Mouse (Mus musculus): Measurements from ENCODE around the gene Btnl9. TPM values are rescaled to one million over a fixed set of nuclear protein-coding genes. Genes with fewer than 3 reads are reported as not detected.
"Not testable (repeated sequence)": the region's sequence is repeated elsewhere in the genome, so short reads cannot be mapped to it uniquely, and the experiment has no call there.

Gene Btnl9
- total RNA-seq, 2 experiments from 2014 or later, result 0.40 to 0.70 TPM

DNA sequence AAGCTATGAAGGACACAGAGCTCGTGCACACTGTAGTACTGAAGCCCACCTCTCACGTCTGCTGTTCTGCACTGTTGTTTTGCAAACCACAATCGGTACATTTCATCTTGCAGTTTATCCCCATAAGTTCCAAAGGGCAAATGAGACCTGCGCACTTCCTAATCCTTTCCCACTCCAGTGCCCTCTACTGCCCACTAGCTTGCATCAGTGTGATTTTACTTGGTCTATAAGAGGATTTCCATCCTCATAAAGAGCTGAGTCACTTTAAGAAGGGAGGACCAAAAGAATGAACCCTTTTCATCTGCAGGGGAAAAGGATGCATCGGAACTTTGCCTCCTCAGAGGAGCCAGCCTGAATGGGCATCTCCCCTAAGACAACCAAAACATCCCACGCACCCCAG is 507 bp downstream of the Btnl9 start:
- intact Hi-C loops (cut with DNase I), result loop anchor here (5.0 kb wide), 1 partner anchor 86 kb away; no protein-coding TSS in a partner anchor
- DNase-seq, result no peak

DNA sequence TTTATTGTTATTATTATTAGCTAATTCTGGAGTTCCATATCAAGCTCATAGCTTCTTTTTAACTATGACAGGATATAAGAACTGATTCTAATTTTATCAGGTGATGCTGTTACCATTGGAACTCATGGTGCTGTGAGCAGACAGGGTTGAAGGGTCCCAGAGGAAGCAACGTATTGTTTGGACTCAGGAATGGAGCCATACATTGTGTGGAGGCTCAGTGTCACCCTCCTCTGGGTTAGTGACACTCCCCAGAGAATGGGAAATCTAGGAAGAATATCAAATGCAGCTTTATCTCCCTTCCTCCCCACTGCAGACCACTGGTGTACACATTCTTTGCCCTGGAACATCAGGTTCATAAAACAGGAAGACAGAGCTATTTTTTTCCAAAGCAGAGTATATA is 3.8 kb downstream of the Btnl9 start:
- DNase-seq, result no peak
- intact Hi-C loops (cut with DNase I), result no loop called here

DNA sequence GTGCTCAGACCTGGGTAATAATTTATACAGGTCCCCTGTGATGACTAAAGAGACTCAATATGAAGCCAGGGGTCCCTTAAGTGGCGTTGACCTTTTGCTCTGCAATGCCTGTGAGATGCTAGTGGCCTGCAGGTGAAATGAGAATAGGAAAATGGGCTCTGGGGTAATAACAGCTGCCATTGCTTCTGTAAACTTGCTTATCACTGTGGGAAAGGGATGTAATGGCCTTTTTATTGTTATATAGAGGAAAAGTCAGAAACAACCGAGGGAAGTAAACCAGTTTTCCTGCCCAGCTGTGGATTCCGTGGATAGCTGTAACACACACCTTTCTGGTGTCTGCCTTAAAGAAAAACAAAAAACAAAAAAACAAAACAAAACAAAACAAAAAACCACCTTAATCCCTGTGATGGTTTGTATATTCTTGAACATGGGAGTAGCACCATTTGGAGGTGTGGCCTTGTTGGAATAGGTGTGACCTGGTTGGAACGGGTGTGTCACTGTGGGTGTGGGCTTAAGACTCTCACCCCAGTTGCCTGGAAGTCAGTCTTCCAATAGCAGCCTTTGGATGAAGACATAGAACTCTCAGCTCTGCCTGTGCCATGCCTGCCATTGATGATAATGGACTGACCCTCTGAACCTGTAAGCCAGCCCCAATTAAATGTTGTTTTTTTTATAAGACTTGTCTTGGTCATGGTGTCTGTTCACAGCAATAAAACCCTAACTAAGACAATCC is 10.7 kb downstream of the Btnl9 start:
- intact Hi-C loops (cut with DNase I); DNase-seq: not testable (repeated sequence)

DNA sequence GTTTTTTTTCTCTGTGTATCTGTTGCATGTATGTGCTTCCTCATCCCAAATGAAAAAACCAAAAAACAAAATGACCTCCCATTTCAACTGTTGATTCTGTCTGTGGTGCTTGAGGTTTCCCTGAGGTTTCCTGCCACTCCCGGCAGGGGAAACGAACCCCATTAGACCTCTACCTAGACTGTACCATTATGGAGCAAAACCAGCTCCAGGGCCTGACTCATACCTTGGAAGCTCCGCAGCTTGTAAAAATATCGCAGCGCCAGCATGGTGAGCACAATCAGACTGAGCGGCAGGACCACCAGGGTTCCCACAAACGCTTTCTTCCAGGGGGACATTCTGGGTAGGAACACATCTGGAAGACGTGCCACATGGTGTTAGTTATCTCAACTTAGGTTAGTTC is 11.6 kb downstream of the Btnl9 start:
- intact Hi-C loops (cut with DNase I), result no loop called here

DNA sequence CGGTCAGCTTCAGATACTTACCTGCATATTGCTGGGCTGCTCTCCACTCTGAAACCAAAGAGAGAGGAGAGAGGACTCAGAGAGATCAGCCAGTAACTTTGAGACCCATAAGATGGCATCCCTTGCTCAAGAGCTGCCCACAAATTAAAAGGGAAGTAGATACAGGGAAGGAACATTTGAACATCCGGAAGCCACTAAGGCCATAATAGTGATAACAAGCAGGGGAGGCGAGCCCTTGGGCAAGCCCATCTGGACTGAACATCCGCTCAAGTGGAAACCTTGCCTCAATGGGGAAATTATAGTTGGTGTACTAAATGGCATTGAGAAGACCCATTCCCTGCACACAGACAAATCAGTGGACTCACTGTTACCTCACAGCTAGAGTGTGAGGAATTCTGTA is 16.4 kb downstream of the Btnl9 start:
- no peak for DNase-seq
- intact Hi-C loops (cut with DNase I), result no loop called here

More for the DNA sequence above, 11.6 kb downstream of the Btnl9 start:
- no peak for DNase-seq

DNA sequence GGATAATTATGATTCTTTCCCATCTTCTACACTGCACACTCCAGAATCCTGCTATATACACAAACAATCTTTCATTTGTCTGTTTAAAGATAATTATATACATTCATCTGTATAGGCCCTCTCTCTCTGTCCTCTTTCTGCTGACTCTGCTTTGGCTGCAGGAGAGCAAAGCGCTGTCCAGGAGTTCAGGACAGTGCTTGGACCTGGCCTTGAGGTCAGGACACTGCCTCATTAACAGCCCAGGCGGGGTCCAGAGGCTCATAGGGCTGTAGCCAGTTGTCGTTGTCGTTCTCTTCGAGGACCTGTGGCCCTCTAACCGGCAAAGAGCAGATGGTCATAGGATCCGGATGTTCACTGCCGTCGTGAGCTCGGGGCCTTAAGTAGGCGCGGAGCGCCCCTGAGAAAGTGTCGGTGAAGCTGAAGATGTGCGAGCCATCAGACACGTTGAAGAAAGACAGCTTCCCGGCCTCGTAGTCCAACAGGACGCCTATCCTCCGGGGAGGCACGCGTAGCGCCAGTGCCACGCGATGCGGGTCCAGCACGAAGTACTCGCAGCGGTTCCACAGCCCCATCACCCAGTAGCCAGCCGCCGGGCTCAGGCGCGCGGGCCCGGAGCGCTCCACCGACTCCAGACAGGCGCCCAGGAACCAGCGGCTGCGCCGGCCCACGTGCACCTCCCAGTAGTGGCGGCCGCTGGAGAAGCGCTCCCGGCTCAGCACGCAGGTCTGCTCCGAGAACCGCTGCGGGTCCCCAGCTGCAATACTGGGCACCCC is 17.9 kb downstream of the Btnl9 start:
- intact Hi-C loops (cut with DNase I), result no loop called here
- DNase-seq, result peak; percentile 5

DNA sequence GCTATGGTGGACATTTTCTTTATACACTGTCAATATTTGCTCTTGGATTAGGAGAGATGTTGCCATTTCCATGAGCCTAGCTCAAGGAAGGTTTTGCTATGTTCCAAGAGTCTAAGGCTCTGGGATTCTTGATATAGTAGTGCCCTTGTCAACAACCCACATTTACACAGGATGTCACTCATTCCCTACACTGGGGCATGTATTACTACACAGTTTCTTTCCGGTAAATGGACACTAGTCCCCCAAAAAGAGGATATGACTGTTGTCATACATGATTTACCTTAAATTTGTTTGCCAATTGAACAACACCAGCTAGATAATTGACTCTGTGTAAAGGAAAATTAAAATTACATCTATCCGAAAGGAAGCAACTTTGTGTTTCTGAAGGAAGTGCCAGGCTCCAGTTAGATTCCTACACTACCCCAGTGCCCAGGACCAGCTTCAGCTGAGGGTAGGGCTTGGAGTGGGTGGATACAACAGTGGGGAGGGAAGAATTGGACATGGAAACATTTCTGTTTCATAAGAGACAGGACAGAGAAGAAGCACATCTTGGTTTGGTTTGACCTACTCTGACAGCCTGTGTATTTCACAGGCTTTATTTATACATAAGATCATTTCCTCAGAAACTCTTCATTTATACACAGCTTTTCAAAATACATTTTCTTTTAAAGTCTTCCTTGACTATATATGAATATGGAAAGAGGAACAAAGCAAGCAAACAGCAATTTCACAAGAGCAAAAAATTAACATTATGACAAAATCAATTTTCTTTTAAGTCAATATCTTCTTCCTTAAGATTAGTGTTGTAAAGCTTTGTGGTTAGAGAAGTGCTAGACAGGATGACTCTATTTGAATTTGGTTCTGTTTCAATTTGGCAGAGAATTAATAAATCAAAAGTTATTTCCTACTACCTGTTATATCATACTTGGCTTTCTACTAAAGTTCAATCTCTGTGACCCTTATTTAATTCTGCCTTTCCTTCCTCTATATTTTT is 29.8 kb downstream of the Btnl9 start:
- intact Hi-C loops (cut with DNase I), result no loop called here
- DNase-seq, result no peak

DNA sequence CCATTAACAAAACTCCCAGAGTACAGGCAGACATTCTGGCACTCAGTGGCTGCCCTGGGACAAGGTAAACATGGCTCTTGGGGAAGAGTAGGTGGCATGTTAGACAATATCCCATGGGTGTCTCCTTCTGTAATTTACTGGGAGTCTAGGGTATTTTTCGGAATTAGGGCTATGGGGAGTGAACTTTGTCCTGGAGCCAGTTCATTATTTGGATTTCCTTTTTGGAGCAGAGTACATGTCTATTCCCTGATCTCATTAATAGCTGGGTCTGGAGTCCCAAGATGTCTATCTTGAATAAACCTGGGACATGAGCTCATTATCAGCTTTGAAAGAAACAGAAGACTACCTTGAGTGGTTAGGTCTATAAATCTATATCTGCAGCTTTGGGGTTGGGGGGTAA is 32.9 kb downstream of the Btnl9 start, which contains the start of gene Olfr1394:
TSS of gene Olfr1394 (plus strand) at position 301 of the 400 bp plus-strand sequence.
- DNase-seq, result no peak
- intact Hi-C loops (cut with DNase I), result no loop called here

DNA sequence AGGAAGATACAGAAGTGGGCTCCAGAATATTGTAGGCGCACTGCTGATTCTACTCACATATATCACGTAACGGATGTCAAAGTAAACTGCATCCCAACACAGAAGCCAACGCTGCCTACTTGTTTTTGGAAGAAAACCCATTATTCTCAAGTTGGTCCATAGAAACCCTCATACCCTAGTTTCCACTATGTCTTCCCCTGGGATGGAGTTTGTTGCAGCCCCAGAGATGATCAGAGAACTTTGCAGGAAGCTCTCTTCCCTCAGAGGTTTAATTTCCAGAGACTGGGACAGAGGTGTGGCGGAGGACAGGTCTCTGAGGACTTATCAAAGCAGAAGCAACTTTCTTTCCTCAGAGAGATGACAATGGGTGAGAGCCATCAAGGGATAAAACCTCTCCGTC is 45.0 kb downstream of the Btnl9 start, which contains the start of gene Olfr1395:
TSS of gene Olfr1395 (plus strand) at position 301 of the 400 bp plus-strand sequence.
- intact Hi-C loops (cut with DNase I), result no loop called here
- no peak for DNase-seq

DNA sequence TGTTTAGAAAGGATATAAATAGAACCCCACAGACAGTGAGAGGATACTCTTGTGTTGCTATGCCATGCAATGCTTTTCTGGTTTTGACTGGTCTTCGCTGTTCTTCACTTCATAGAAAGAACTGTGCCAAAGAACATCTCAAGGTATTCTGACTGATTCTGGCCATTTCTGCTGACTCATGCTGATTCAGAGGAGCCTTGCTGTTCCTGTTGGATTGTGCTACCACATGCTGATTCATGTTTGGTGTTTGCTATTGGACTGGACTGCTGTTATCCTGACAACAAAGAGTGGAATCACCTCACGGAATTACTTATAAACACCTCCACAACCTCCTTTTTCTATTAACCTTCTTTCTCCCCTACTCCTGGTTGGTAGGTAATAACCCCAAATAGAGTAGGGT is 62.8 kb downstream of the Btnl9 start:
- intact Hi-C loops (cut with DNase I), result no loop called here
- DNase-seq, result no peak

DNA sequence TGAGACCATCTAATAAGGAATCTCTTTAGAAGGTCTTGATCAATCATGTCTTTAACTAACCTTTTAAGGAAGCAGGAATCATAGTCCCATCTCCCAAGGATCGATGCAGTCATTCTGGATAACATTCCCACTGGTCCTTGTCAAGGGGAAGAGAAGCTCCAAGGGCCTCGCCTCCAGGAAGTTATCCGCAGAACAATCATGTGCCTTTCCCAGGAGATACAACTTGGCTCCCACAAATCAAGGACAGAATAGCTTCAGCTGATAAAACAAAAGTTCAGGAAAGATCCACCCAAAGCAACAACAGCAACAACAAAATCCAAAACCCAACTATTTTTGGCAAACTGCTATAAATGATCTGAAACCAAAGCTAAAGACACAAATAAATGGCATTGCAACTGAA is 67.3 kb downstream of the Btnl9 start:
- DNase-seq, result no peak
- intact Hi-C loops (cut with DNase I), result no loop called here

Other genes with a start within 250 kb of the Btnl9 start
- gene Psme2b, start 241.0 kb downstream of the Btnl9 start, total RNA-seq (2021), result 1 to 10 TPM in 1 of 2 experiments, under 1 TPM in 1; 0.60 to 1.0 TPM
- not detected for gene Olfr56, start 208.3 kb downstream of the Btnl9 start, total RNA-seq (2021)
- gene 9930111J21Rik1, start 207.8 kb downstream of the Btnl9 start, total RNA-seq (2021), result under 1 TPM; 0.20 to 0.46 TPM
- gene Gm12185, start 194.9 kb downstream of the Btnl9 start, total RNA-seq (2021), result under 1 TPM; 0.06 to 0.10 TPM
- not detected for gene Tgtp1, start 193.0 kb downstream of the Btnl9 start, total RNA-seq (2021)
- 1 to 10 TPM in 1 of 2 experiments, under 1 TPM in 1; 0.56 to 1.0 TPM for gene 9930111J21Rik2, start 135.9 kb downstream of the Btnl9 start, total RNA-seq (2021)
- gene Tgtp2, start 123.0 kb downstream of the Btnl9 start, total RNA-seq (2021), result not detected
- gene Ifi47, start 110.6 kb downstream of the Btnl9 start, total RNA-seq (2021), result under 1 TPM; 0.48 to 0.90 TPM
- gene Olfr1396, start 72.3 kb downstream of the Btnl9 start, total RNA-seq (2021), result not detected
- gene Olfr1395, start 44.9 kb downstream of the Btnl9 start, total RNA-seq (2021), result not detected
- gene Olfr1394, start 32.8 kb downstream of the Btnl9 start, total RNA-seq (2021), result not detected
- 10 to 100 TPM; 47.3 to 50.4 TPM for gene Zfp62, start 16.1 kb upstream of the Btnl9 start, total RNA-seq (2021)
- 10 to 100 TPM; 54.4 to 58.7 TPM for gene Mgat1, start 57.0 kb upstream of the Btnl9 start, total RNA-seq (2021)
- under 1 TPM in 1 of 2 experiments, not detected in 1; 0.48 TPM for gene Olfr1393, start 91.1 kb upstream of the Btnl9 start, total RNA-seq (2021)
- under 1 TPM in 1 of 2 experiments, not detected in 1; 0.34 TPM for gene Olfr1392, start 98.1 kb upstream of the Btnl9 start, total RNA-seq (2021)
- gene Olfr10, start 117.6 kb upstream of the Btnl9 start, total RNA-seq (2021), result not detected
- not detected for gene Olfr1391, start 135.6 kb upstream of the Btnl9 start, total RNA-seq (2021)
- gene Olfr1390, start 148.0 kb upstream of the Btnl9 start, total RNA-seq (2021), result not detected
- gene Olfr1389, start 235.9 kb upstream of the Btnl9 start, total RNA-seq (2021), result not detected
- under 1 TPM; 0.58 to 0.74 TPM for gene Olfr1388, start 249.5 kb upstream of the Btnl9 start, total RNA-seq (2021)